ENCODE assay signal across 8 mouse cellular contexts in the genomic region with DNA sequence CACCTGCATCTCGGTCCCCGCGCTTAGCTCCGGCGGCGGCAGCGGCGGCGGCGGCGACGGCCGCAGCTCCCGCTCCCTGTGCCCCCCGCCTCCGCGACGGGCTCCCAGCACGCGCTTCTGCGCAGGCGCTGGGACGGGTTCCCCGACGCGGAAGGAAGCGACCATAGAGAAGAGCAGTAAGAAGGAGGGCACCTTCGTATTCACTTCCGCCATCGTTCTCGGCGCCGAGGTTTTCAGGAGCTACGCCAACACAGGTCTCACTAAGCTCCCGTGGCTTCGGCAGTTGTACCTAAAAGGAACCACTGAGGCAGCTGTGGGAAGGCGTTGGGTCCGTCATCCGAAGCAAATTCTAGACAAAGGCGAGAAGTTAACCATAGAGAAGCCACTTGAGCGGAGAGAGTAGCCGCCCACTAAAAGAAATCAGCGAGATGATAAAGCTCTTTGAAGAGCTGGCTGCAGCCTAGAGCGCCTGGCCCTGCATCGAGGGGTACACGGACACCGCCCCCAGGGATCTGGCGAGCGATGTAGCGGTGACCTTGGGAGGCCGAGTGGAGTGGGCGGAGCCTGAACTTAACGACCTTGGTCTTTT. TPM values are rescaled to one million over a fixed set of nuclear protein-coding genes. Genes with fewer than 3 reads are reported as not detected.
DNase-seq lines count a peak whose midpoint lies in the region; ATAC-seq lines count a peak whose summit lies in the region.

Gene Sh2b1 (minus strand): TSS at position 432 of the 589 bp plus-strand sequence.

- H3K27me3 ChIP-seq in forebrain, embryonic 13.5 days: no peaks in the 10 kb centered on the region
- no peaks in the 10 kb centered on the region for H3K27me3 ChIP-seq in neural tube, embryonic 15.5 days (replicated peaks)

- peak within 1 kb of the TSS; percentile 93 for H3K27ac ChIP-seq in forebrain, embryonic 13.5 days
- peak within 1 kb of the TSS; percentile 94 for H3K27ac ChIP-seq in neural tube, embryonic 15.5 days (replicated peaks)

- H3K36me3 ChIP-seq in forebrain, embryonic 13.5 days (ENCODE audit: poor library complexity, severe bottlenecking): peaks cover 31% of the 10 kb centered on the region
- peaks cover 26% of the 10 kb centered on the region for H3K36me3 ChIP-seq in neural tube, embryonic 15.5 days

- intact Hi-C loops in heart, postnatal 10 days (cut with DNase I): loop anchor here (2.0 to 5.0 kb wide), 2 partner anchors 76 to 162 kb away; no protein-coding TSS in a partner anchor

- H3K4me1 ChIP-seq in forebrain, embryonic 13.5 days: peaks cover 24% of the 10 kb centered on the region
- H3K4me1 ChIP-seq in neural tube, embryonic 15.5 days: peaks cover 35% of the 10 kb centered on the region

- peak within 1 kb of the TSS; percentile 92 for H3K4me3 ChIP-seq in forebrain, embryonic 13.5 days
- peak within 1 kb of the TSS; percentile 87 for H3K4me3 ChIP-seq in neural tube, embryonic 15.5 days (replicated peaks)

- H3K9ac ChIP-seq in forebrain, embryonic 13.5 days: peak within 1 kb of the TSS; percentile 97
- peak within 1 kb of the TSS; percentile 98 for H3K9ac ChIP-seq in neural tube, embryonic 15.5 days (replicated peaks)

- ATAC-seq in cerebellum, adult (ENCODE audit: insufficient number of reproducible peaks, low FRiP score, low TSS enrichment): peak; percentile 82; the same call in 1 of the 2 replicates
- ATAC-seq in forebrain, embryonic 13.5 days: peak; percentile 94
- ATAC-seq in neural tube, embryonic 15.5 days (ENCODE audit: low FRiP score): peak; percentile 94

- peak within 1 kb of the TSS; percentile 96 for H3K4me2 ChIP-seq in forebrain, embryonic 13.5 days
- peak within 1 kb of the TSS; percentile 95 for H3K4me2 ChIP-seq in neural tube, embryonic 15.5 days

- under 1% methylated on average over 45 of the region's 53 CpGs for WGBS in forebrain, embryonic 13.5 days
- under 1% methylated on average over 53 of the region's 53 CpGs for WGBS in neural tube, embryonic 15.5 days

- no peaks in the 10 kb centered on the region for H3K9me3 ChIP-seq in forebrain, embryonic 13.5 days (replicated peaks)
- no peaks in the 10 kb centered on the region for H3K9me3 ChIP-seq in neural tube, embryonic 15.5 days (replicated peaks)

- DNase-seq in ES-CJ7 (ENCODE audit: low read depth, low spot score): peak; percentile 97
- peak; percentile 92 to 93 for DNase-seq in heart, postnatal 10 days
- peak; percentile 89 for DNase-seq in layer of hippocampus, adult 11-12 months (ENCODE audit: low spot score)
- DNase-seq in lung, adult 18-20 months: peak; percentile 84 to 90
- DNase-seq in testis, postnatal 14 days (ENCODE audit: low spot score): peak; percentile 91

RNA-seq across cellular contexts. Expression of gene Sh2b1, which starts in this region (rescaled TPM):
- polyA plus RNA-seq in forebrain, embryonic 13.5 days (2015; fragmentation: Nextera tagmentation; extraction: Ambion mirVana): 55.8 and 61.6 TPM in 2 replicates
- total RNA-seq in heart, postnatal 10 days (2021): 10 to 100 TPM; 46.1 to 46.7 TPM
- polyA plus RNA-seq in neural tube, embryonic 15.5 days (2015; fragmentation: Nextera tagmentation; extraction: Ambion mirVana): 69.4 and 69.6 TPM in 2 replicates

Comparison
In these comparisons a context has a peak if more than half of its experiments do, and no peak if none do; other contexts are left out.
1. Peak in every context shown above with its lines: DNase-seq, ATAC-seq, H3K4me3 ChIP-seq and H3K27ac ChIP-seq.